Mouse (Mus musculus) embryonic facial prominence, embryonic 12.5 days (tissue): Measurements from ENCODE around the gene Nedd4. TPM values are rescaled to one million over a fixed set of nuclear protein-coding genes. Genes with fewer than 3 reads are reported as not detected.

Source experiments
- ATAC-seq: fragments of 200-750 bp; cut with Nextera tagmentation; 2 replicates; pipeline ENCODE4 v1.8.0; 2017; ENCODE audit not compliant: insufficient number of reproducible peaks, insufficient read depth, low FRiP score, low TSS enrichment
- H3K27ac ChIP-seq: fragments of 300-500 bp; sonication (generic); 2 replicates; pipeline ENCODE4 v1.5.1; 2016; ENCODE audit warnings: mild to moderate bottlenecking
- H3K27me3 ChIP-seq: fragments of 300-500 bp; sonication (generic); 2 replicates; pipeline ENCODE4 v1.6.1; 2016; ENCODE audit warnings: mild to moderate bottlenecking, moderate library complexity
- H3K36me3 ChIP-seq: fragments of 300-500 bp; sonication (generic); 2 replicates; pipeline ENCODE4 v1.6.1; 2016; ENCODE audit warnings: mild to moderate bottlenecking
- H3K4me1 ChIP-seq: fragments of 300-500 bp; sonication (generic); 2 replicates; pipeline ENCODE4 v1.6.1; 2016
- H3K4me2 ChIP-seq: fragments of 300-500 bp; sonication (generic); replicated peaks from 2 replicates; pipeline ENCODE4 v1.6.1; 2016; ENCODE audit warnings: mild to moderate bottlenecking, moderate library complexity
- H3K4me3 ChIP-seq: fragments of 300-500 bp; sonication (generic); 2 replicates; pipeline ENCODE4 v1.5.1; 2016; ENCODE audit warnings: mild to moderate bottlenecking
- H3K9ac ChIP-seq: fragments of 300-500 bp; sonication (generic); 2 replicates; pipeline ENCODE4 v1.6.1; 2016; ENCODE audit warnings: mild to moderate bottlenecking, moderate library complexity
- H3K9me3 ChIP-seq: fragments of 300-500 bp; sonication (generic); 2 replicates; pipeline ENCODE4 v1.6.1; 2016; ENCODE audit warnings: mild to moderate bottlenecking, moderate library complexity
- WGBS: fragments of 180-500 bp; shearing (Covaris S2); methylation state at CpG from one replicate; pipeline ENCODE4 v1.1.7; 2016; 5-methylcytosine and 5-hydroxymethylcytosine counted together
- polyA plus RNA-seq: library from polyadenylated mRNA; unstranded; fragments of >200 nt; fragmentation: Nextera tagmentation; extraction: Ambion mirVana; gene quantifications from 2 replicates; pipeline ENCODE4 v1.2.1, GENCODE M21; 2016

The Nedd4 gene
- polyA plus RNA-seq, result 722 and 756 TPM in 2 replicates

- Histone ChIP-seq H3K9me3 (no peaks in the 10 kb centered on the region), H3K4me2 (peak within 1 kb of the TSS; percentile 96), H3K4me3 (peak within 1 kb of the TSS; percentile 92), H3K27ac (peak within 1 kb of the TSS; percentile 100), H3K36me3 (peaks cover 23% of the 10 kb centered on the region), H3K9ac (peak within 1 kb of the TSS; percentile 99), H3K27me3 (no peaks in the 10 kb centered on the region), H3K4me1 (peaks cover 30% of the 10 kb centered on the region)
- WGBS, result 1% methylated on average over 75 of the region's 83 CpGs
- ATAC-seq, result peak; percentile 90
Measured at GRCm38 (mm10) chr9:72661895-72662661, at the start of gene Nedd4. Gene Nedd4 (plus strand): TSS chr9:72662346.

GRCm38 (mm10) chr9:72613884-72614283 is 48.3 kb upstream of the Nedd4 start:
- no peak for ATAC-seq
- Histone ChIP-seq H3K4me2 (no peak overlapping the region), H3K9me3 (no peaks in the 10 kb centered on the region), H3K27ac (no peak overlapping the region), H3K27me3 (no peaks in the 10 kb centered on the region), H3K4me1 (no peaks in the 10 kb centered on the region), H3K4me3 (no peak overlapping the region), H3K9ac (no peak overlapping the region), H3K36me3 (peaks cover 37% of the 10 kb centered on the region)
- 87% methylated on average over 2 of the region's 2 CpGs for WGBS

DNA sequence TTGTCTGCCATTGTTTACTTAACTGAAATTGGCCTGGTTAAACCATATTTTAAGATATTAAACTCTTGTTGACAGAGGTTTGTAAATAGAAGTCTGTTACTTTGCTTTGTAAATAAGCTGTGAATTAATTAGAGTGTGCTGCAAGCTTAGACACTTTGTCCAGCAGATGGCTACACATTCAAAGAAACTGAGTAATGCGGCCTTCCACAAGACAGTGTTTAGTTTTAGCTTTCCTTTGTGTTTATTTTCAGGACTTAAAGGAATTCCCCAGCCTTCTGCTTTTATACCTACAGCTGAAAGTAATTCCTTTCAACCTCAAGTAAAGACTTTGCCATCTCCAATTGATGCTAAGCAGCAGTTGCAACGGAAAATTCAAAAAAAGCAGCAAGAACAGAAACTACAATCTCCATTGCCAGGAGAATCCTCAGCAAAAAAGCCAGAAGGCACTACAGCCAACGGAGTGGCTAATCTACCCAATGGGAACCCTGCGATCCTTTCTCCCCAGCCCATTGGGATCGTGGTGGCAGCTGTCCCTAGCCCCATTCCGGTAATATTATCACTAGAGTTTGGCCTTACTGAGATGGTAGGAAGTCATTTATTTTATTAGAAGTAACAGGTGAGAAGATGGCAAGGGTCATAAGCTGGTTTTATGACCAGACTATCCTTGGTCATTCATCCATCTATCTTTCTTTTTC is 47.2 kb upstream of the Nedd4 start:
- H3K27me3 ChIP-seq, result no peaks in the 10 kb centered on the region
- H3K4me3 ChIP-seq, result no peak overlapping the region
- H3K4me2 ChIP-seq, result no peak overlapping the region
- peak overlapping the region; percentile 69; the same call in 1 of the 2 replicates for H3K27ac ChIP-seq
- peaks cover 43% of the 10 kb centered on the region for H3K36me3 ChIP-seq
- 75% methylated on average over 6 of the region's 6 CpGs for WGBS
- H3K9me3 ChIP-seq, result no peaks in the 10 kb centered on the region
- H3K4me1 ChIP-seq, result no peaks in the 10 kb centered on the region
- no peak overlapping the region for H3K9ac ChIP-seq
- ATAC-seq, result no peak

- Histone ChIP-seq H3K27me3 (no peaks in the 10 kb centered on the region), H3K4me1 (no peaks in the 10 kb centered on the region), H3K4me3 (no peak overlapping the region), H3K27ac (no peak overlapping the region), H3K9me3 (no peaks in the 10 kb centered on the region), H3K4me2 (no peak overlapping the region), H3K9ac (no peak overlapping the region), H3K36me3 (peaks cover 39% of the 10 kb centered on the region)
- 92% methylated on average over 3 of the region's 3 CpGs for WGBS
- ATAC-seq, result no peak
Measured at GRCm38 (mm10) chr9:72618037-72618436, 44.1 kb upstream of the Nedd4 start.

DNA sequence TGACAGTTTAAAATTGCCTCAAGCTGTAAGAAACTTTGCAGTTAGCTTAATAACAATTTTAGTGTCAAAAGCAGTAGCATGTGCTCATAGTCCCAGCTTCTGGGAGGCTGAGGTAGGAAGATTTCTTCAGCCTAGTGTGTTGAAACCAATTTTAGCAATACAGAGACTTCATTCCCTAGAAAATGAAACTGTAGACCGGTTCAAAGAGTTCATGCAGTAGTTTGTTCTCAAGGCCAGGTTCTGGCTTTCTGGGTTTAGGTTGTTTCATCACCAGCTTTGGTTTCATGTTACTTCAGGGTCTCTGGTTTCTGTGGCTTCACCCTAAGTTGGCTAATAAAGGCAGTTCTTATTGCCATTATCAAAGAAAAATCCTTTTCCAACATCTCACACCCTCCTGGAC is 38.5 kb upstream of the Nedd4 start:
- no peak for ATAC-seq
- 85% methylated on average over 1 of the region's 1 CpGs for WGBS
- Histone ChIP-seq H3K4me2 (no peak overlapping the region), H3K9ac (no peak overlapping the region), H3K27me3 (no peaks in the 10 kb centered on the region), H3K4me1 (peaks cover 7% of the 10 kb centered on the region), H3K36me3 (peaks cover 17% of the 10 kb centered on the region), H3K9me3 (no peaks in the 10 kb centered on the region), H3K27ac (no peak overlapping the region), H3K4me3 (no peak overlapping the region)

DNA sequence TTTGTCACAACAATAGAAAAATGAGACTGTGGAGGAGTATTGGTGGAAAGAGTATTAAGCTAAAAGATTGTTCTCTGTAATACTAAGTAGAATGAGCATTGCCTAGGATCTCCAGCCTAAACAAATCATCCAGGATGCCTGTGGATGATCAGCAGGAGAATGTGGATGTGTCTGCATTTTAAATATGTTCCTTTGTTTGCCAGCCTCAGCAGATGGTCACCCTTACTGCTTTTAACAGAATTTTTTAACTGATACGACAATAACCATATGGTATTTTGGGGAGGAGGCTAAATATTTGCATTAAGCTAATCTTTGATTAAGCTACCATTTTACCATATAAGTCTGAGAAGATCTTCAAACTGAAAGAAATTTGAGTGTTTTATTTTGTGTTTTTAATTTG is 34.5 kb upstream of the Nedd4 start:
- Histone ChIP-seq H3K4me3 (no peak overlapping the region), H3K9me3 (no peaks in the 10 kb centered on the region), H3K4me2 (no peak overlapping the region), H3K27me3 (no peaks in the 10 kb centered on the region), H3K9ac (no peak overlapping the region), H3K27ac (no peak overlapping the region), H3K36me3 (no peaks in the 10 kb centered on the region), H3K4me1 (peaks cover 10% of the 10 kb centered on the region)
- no peak for ATAC-seq
- WGBS, result 54% methylated on average over 1 of the region's 1 CpGs

- H3K27ac ChIP-seq, result no peak overlapping the region
- peaks cover 10% of the 10 kb centered on the region for H3K4me1 ChIP-seq
- H3K9me3 ChIP-seq, result no peaks in the 10 kb centered on the region
- no peaks in the 10 kb centered on the region for H3K36me3 ChIP-seq
- no peak for ATAC-seq
- WGBS, result 13% methylated on average over 2 of the region's 2 CpGs
- no peaks in the 10 kb centered on the region for H3K27me3 ChIP-seq
- no peak overlapping the region for H3K4me3 ChIP-seq
- H3K9ac ChIP-seq, result no peak overlapping the region
- no peak overlapping the region for H3K4me2 ChIP-seq
Measured at GRCm38 (mm10) chr9:72628591-72628990, 33.6 kb upstream of the Nedd4 start.

GRCm38 (mm10) chr9:72632198-72632597 is 29.9 kb upstream of the Nedd4 start:
- ATAC-seq, result no peak
- no peak overlapping the region for H3K4me2 ChIP-seq
- H3K4me3 ChIP-seq, result no peak overlapping the region
- no peaks in the 10 kb centered on the region for H3K36me3 ChIP-seq
- no peaks in the 10 kb centered on the region for H3K9me3 ChIP-seq
- H3K27me3 ChIP-seq, result no peaks in the 10 kb centered on the region
- H3K9ac ChIP-seq, result no peak overlapping the region
- H3K27ac ChIP-seq, result no peak overlapping the region
- H3K4me1 ChIP-seq, result peaks cover 10% of the 10 kb centered on the region
- WGBS, result 44% methylated on average over 1 of the region's 1 CpGs

DNA sequence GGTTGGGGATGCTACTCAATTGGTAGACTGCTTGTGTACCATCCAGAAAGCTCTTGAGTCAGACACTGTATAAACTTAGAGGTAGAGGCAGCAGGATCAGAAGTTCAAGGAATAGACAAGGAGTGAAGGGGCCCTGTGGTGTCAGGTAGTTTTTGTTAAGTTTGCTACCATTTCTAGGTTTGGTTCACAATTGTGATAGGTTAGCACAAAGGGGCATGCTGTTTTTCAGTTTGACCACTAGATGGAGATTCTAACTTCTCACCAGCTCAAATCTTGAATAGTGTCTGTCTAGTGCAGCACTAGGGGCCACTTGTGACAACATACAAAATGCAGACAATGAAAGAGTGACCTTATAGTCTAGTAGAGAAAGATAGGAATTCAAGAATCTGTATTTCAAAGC is 27.0 kb upstream of the Nedd4 start:
- no peak overlapping the region for H3K4me3 ChIP-seq
- no peak for ATAC-seq

DNA sequence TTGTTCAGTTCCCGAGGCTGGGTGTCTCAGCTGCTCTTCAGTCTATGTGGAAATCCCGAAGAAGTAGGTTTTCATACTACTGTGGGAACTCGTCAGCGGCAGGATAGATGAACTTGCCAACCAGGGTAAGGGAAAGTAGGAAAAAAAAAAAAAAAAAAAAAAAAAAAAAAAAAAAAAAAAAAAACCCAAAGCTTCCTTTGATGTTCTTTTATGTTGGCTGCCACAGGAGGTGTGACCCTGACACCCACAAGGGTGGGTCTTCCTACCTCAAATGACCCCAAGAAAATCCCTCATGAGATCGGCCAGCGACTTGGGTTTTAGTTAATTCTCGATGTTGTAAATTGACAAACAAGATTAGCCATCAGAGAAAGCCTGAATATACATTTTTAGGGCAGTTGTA is 25.6 kb upstream of the Nedd4 start:
- Histone ChIP-seq H3K27me3 (no peaks in the 10 kb centered on the region), H3K27ac (no peak overlapping the region), H3K9me3 (no peaks in the 10 kb centered on the region), H3K4me3 (no peak overlapping the region), H3K4me2 (no peak overlapping the region), H3K9ac (no peak overlapping the region), H3K4me1 (peaks cover 22% of the 10 kb centered on the region), H3K36me3 (no peaks in the 10 kb centered on the region)
- ATAC-seq, result no peak
- 85% methylated on average over 7 of the region's 7 CpGs for WGBS

More for the DNA sequence above, 27.0 kb upstream of the Nedd4 start:
- H3K27ac ChIP-seq, result no peak overlapping the region
- peaks cover 10% of the 10 kb centered on the region for H3K4me1 ChIP-seq
- no peaks in the 10 kb centered on the region for H3K27me3 ChIP-seq
- H3K9me3 ChIP-seq, result no peaks in the 10 kb centered on the region
- H3K4me2 ChIP-seq, result no peak overlapping the region
- no peak overlapping the region for H3K9ac ChIP-seq
- H3K36me3 ChIP-seq, result no peaks in the 10 kb centered on the region

DNA sequence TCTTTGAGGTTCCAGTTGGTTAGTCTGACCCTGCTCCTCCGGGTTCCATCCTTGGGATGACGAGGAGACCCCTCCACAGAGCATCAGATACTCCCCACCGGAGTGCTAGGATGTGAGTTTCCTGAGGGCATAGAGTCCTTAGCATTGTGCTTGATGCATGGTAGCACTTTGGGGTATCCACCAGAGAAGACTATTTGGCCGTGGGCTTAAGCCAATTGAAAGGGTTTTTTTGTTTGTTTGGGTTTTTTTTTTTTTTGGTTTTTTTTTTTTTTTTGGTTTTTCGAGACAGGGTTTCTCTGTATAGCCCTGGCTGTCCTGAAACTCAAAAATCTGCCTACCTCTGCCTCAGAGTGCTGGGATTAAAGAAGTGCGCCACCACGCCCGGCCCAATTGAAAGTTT is 24.9 kb upstream of the Nedd4 start:
- no peak overlapping the region for H3K9ac ChIP-seq
- WGBS, result 75% methylated on average over 8 of the region's 8 CpGs
- no peaks in the 10 kb centered on the region for H3K36me3 ChIP-seq
- no peaks in the 10 kb centered on the region for H3K9me3 ChIP-seq
- ATAC-seq, result no peak
- H3K4me1 ChIP-seq, result peaks cover 25% of the 10 kb centered on the region
- H3K27me3 ChIP-seq, result no peaks in the 10 kb centered on the region
- H3K4me3 ChIP-seq, result no peak overlapping the region
- H3K4me2 ChIP-seq, result no peak overlapping the region
- no peak overlapping the region for H3K27ac ChIP-seq
